Mouse (Mus musculus): ENCODE measurements at regions not wholly inside any gene's neighbourhood (a gene's known extent, or its start where the extent isn't known, plus 50 kb on each side); places are given as distances from the start of the nearest gene placed in this dataset.

DNA sequence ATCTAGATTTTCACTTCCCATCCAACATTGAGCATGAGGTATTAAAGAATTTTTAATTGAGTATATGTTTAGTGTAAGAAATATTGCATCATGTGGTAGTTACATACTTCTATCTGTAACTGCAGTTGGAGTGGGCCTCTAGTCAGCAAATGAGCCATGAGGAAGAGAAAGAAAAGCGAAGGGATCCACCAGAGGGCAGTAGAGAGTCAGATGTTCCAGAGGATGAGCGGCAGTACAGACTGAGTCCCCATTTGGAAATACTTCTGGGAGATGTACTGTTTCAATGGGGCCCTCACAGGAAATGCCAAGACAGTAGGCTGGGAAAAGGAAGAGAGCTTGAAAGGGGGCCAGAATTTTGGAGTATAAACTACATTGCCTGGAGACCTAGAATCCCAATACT is 221.2 kb downstream of the Myh15 start:
- H3K27ac ChIP-seq, result no peak overlapping the region
- peak; percentile 57 to 83 for DNase-seq (ENCODE audit: low spot score in 2 of 2)
- H3K4me3 ChIP-seq, result no peak overlapping the region
- peak; percentile 84 for TF ChIP-seq CTCF (conservative IDR thresholded peaks at IDR 0.05)

GRCm38 (mm10) chr16:49288096-49288714 is 230.9 kb downstream of the Myh15 start:
- DNase-seq (ENCODE audit: low spot score in 2 of 2), result peak; percentile 37
- H3K4me3 ChIP-seq, result no peak overlapping the region
- peak overlapping the region; percentile 58 for H3K27ac ChIP-seq
- TF ChIP-seq CTCF (conservative IDR thresholded peaks at IDR 0.05), result no peak

DNA sequence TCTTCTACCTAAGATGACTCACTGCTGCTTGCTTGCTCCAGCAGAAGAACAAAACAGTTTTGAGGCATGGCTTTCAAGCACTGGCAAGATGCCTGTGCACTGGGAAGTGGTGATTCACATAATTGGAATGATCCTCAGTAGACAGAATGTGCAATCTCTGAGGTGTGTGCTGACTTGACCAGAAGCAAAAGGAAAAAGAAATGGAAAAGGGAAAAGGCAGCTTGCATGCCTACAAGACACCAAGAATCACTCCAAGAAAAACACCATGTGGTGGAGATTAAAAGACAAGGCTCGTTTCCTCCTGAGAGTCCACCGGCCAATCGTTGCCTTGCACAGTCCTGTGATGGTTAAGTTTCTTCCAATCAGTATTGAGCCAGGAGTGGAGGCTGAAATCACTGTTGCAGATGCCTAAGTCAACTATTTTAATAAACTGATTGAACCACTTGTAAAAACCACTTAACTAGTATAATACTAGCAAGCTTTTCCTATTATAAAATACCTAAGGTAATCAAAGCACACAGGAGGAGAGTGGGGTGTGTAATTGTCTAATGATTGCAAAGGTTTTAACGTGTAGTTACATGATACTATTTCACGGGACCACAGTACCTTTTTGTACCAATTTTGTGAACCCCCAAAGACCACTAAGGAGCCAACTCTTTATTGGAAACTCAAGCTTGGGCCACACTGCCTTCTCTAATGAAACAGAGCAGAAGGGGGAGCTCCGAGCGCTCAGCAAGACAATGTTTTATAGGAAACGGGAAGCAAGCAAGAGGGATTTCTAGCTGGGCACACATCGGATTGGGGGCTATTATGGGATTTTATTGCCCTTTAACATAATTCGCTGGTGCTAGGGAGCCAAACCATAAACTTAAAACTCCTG is 232.2 kb downstream of the Myh15 start:
- peak; percentile 38 to 59 for DNase-seq (ENCODE audit: low spot score in 2 of 2)
- no peak for TF ChIP-seq CTCF (conservative IDR thresholded peaks at IDR 0.05)
- H3K4me3 ChIP-seq, result no peak overlapping the region
- H3K27ac ChIP-seq, result peak overlapping the region; percentile 58

GRCm38 (mm10) chr16:49303612-49304307 is 246.5 kb downstream of the Myh15 start:
- no peak overlapping the region for H3K27ac ChIP-seq

GRCm38 (mm10) chr16:49304354-49304753 is 247.1 kb downstream of the Myh15 start:
- no peak overlapping the region for H3K4me3 ChIP-seq
- DNase-seq (ENCODE audit: low spot score in 2 of 2), result no peak
- H3K27ac ChIP-seq, result no peak overlapping the region
- no peak for TF ChIP-seq CTCF (conservative IDR thresholded peaks at IDR 0.05)

More at GRCm38 (mm10) chr16:49303612-49304307, 246.5 kb downstream of the Myh15 start:
- H3K4me3 ChIP-seq, result no peak overlapping the region
- DNase-seq (ENCODE audit: low spot score in 2 of 2), result no peak
- no peak for TF ChIP-seq CTCF (conservative IDR thresholded peaks at IDR 0.05)

GRCm38 (mm10) chr16:49317061-49317460 is 259.8 kb downstream of the Myh15 start:
- TF ChIP-seq CTCF (conservative IDR thresholded peaks at IDR 0.05), result no peak
- no peak for DNase-seq (ENCODE audit: low spot score in 2 of 2)
- H3K27ac ChIP-seq, result no peak overlapping the region
- H3K4me3 ChIP-seq, result no peak overlapping the region

GRCm38 (mm10) chr16:49319047-49319678 is 261.9 kb downstream of the Myh15 start:
- peak; percentile 22; the same call in 1 of the 2 replicates for TF ChIP-seq CTCF (conservative IDR thresholded peaks at IDR 0.05)
- DNase-seq (ENCODE audit: low spot score in 2 of 2), result no peak

GRCm38 (mm10) chr16:49319774-49320173 is 262.5 kb downstream of the Myh15 start:
- Histone ChIP-seq H3K27ac (no peak overlapping the region), H3K4me3 (no peak overlapping the region)
- TF ChIP-seq CTCF (conservative IDR thresholded peaks at IDR 0.05), result no peak
- DNase-seq (ENCODE audit: low spot score in 2 of 2), result no peak

More at GRCm38 (mm10) chr16:49319047-49319678, 261.9 kb downstream of the Myh15 start:
- no peak overlapping the region for H3K27ac ChIP-seq
- no peak overlapping the region for H3K4me3 ChIP-seq

DNA sequence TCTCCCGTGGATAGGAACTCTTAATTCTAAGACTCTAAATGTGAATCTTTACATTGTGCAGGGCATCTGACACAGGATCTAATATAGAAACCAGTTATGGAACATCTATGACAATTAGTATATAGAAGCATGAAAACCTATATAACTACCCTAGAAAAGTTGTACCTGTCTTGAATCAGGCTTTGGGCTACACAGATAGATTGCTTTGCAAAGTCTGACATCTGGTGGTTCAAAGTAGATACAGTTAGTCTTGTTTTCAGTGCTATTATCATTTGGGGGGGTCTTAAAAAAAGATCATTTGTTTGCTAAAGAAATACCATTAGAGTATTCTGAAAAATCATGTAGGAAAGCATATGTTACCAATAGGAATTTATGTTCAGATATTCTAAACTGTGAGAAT is 264.7 kb downstream of the Myh15 start:
- peak in 1 of 2 experiments; percentile 12 for DNase-seq (ENCODE audit: low spot score in 2 of 2)

DNA sequence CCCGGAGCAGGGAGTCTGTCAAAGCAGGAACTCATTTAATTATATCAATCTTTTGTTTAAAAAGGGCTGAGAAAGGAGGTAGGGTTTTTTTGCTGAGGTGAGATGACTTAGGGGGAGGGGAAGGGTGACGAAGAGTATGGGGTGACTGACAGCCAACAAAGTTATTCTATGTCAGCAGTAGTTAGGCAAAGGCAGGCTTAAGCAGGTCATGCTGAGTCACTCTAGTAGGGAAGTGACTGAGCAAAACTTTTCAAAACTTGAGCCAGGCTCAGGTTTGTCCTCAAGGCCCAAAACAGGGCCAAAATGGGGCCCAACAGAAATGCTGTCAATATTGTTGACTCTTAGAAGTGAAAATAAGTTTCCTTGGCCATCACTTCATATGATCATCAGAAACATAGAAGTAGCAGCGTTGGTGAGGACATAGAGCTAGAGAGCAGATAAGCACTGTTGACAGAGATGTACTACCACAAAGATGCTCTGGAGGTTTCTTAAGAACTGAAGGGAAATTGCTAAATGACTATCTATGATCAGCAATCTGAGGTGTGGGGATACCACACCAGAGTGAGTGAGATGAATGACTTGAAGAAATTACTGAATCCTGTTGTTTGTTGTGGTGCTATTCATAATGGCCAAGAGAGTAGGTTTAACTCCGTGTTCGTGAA is 273.6 kb downstream of the Myh15 start:
- no peak for TF ChIP-seq CTCF (conservative IDR thresholded peaks at IDR 0.05)
- no peak overlapping the region for H3K4me3 ChIP-seq
- H3K27ac ChIP-seq, result no peak overlapping the region
- DNase-seq (ENCODE audit: low spot score in 2 of 2), result no peak

More for the DNA sequence above, 264.7 kb downstream of the Myh15 start:
- TF ChIP-seq CTCF (conservative IDR thresholded peaks at IDR 0.05), result peak; percentile 80
- no peak overlapping the region for H3K4me3 ChIP-seq
- no peak overlapping the region for H3K27ac ChIP-seq

DNA sequence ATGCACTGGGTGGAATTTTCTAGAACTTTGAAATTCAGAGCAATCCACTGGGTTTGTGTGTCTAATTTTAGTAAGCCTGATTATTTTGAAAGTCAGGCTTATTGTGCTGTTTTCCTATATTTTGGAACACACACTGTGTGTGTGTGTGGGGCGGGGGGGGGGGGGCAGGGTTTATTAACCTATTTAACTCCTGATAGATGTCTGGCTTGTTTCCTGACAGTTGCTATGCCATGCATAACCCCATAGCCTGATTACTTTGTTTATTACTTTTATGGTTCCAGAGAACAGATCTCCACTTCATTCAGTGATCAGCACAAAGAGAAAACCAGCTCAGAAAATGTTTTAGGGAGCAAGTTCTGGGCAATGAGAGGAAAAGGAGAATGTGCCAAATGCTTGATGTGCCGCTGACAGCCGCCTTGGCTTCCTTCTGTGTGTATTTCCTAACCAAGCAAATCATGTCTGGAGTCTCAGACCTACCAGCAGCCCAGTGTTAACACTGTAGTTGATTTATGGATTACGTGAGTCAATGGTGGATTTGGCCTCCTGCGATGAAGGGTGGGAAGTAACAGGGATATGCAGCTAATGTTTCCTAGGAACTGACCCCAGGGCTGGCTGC is 274.9 kb downstream of the Myh15 start:
- TF ChIP-seq CTCF (conservative IDR thresholded peaks at IDR 0.05), result no peak
- Histone ChIP-seq H3K27ac (peak overlapping the region; percentile 24; the same call in 1 of the 2 replicates), H3K4me3 (no peak overlapping the region)
- peak; percentile 16 to 60 for DNase-seq (ENCODE audit: low spot score in 2 of 2)

GRCm38 (mm10) chr16:49335916-49336315 is 278.6 kb downstream of the Myh15 start:
- TF ChIP-seq CTCF (conservative IDR thresholded peaks at IDR 0.05), result no peak
- DNase-seq (ENCODE audit: low spot score in 2 of 2), result peak; percentile 35 to 41
- Histone ChIP-seq H3K27ac (no peak overlapping the region), H3K4me3 (no peak overlapping the region)
